In the genomic region with DNA sequence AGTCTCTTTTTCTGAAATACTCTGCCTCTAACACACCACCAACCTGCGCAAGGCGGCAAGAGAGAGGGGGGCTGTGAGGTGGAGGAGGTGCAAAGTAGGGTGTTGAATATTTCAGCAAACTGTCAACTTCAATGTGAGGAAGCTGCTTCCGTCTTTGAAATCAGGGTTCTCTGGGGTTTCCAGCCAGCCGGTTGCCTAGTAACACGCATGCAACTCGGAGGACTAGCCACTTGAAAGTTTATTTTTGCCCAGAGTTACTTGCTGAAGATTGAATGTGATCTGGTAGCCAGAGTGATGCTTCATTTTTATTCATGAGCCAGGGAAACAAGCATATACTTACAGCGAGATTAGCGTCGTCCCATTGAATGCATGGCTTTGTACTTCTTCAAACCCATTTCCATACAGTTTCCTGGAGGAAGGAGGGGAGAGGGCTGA, we compare ENCODE assay signal across 11 mouse cellular contexts. TPM values are rescaled to one million over a fixed set of nuclear protein-coding genes. Genes with fewer than 3 reads are reported as not detected.
A peak's percentile ranks its signal among the peaks of the same experiment; 100 is the strongest.
DNase-seq lines count a peak whose midpoint lies in the region; ATAC-seq and TF ChIP-seq lines count a peak whose summit lies in the region.
"Had no signal": no experiment of that assay in that cellular context is flagged by ENCODE, and none has a peak within 500 bp of the region (broad histone marks: within the 10 kb centered on the region; RNA-seq: fewer than 3 reads in every experiment).

No protein-coding gene starts in this region.

- peaks cover 50% of the 10 kb centered on the region for H3K4me1 ChIP-seq in forebrain, embryonic 12.5 days

- no peak for TF ChIP-seq CTCF in gastrocnemius, adult 2 months (IDR thresholded peaks at IDR 0.05)

- peaks cover 96% of the 10 kb centered on the region for H3K27me3 ChIP-seq in forebrain, embryonic 12.5 days

- no peaks in the 10 kb centered on the region for H3K9me3 ChIP-seq in forebrain, embryonic 12.5 days
- H3K9me3 ChIP-seq: limb, embryonic 12.5 days had no signal

- no peak overlapping the region for H3K9ac ChIP-seq in forebrain, embryonic 12.5 days
- H3K9ac ChIP-seq: limb, embryonic 12.5 days had no signal

- H3K4me2 ChIP-seq in forebrain, embryonic 12.5 days: peak overlapping the region; percentile 25; the same call in 1 of the 2 replicates
- H3K4me2 ChIP-seq: limb, embryonic 12.5 days had no signal

- no peak overlapping the region for H3K4me3 ChIP-seq in forebrain, embryonic 12.5 days (replicated peaks)
- no peak overlapping the region for H3K4me3 ChIP-seq in gastrocnemius, adult 2 months
- H3K4me3 ChIP-seq: limb, embryonic 12.5 days; myocyte had no signal

- H3K27ac ChIP-seq in forebrain, embryonic 12.5 days: 0 out of 2 replicates have a peak overlapping the region, but pooled peaks have one; percentile 31
- H3K27ac ChIP-seq in gastrocnemius, adult 2 months: no peak overlapping the region
- H3K27ac ChIP-seq: limb, embryonic 12.5 days had no signal

- peak; percentile 62 for ATAC-seq in forebrain, embryonic 12.5 days (ENCODE audit: low FRiP score)
- ATAC-seq in neutrophil, adult 5-6 weeks (ENCODE audit: extremely low read depth, insufficient number of reproducible peaks, low FRiP score, poor library complexity, severe bottlenecking): peak; percentile 21; the same call in 1 of the 2 replicates
- ATAC-seq in monocyte, adult 5-6 weeks (replicated peaks; ENCODE audit: insufficient number of reproducible peaks, low FRiP score, low TSS enrichment, poor library complexity, severe bottlenecking): no peak

- WGBS in forebrain, embryonic 12.5 days: 12% methylated on average over 9 of the region's 9 CpGs

- peak; percentile 23 for DNase-seq in layer of hippocampus, adult 9-11 months
- no peak for DNase-seq in layer of hippocampus, postnatal 14 days (ENCODE audit: low spot score in 2 of 2)
- DNase-seq in left cerebral cortex, postnatal 10 days (ENCODE audit: extremely low spot score in 1 of 2, low spot score in 2 of 2): peak; percentile 40 to 78
- no peak for DNase-seq in gastrocnemius, adult 2 months
- DNase-seq in kidney, adult 8-10 months: no peak

- intact Hi-C loops in left cerebral cortex, postnatal 10 days (cut with DNase I): no loop called here
- intact Hi-C loops in gastrocnemius, adult 2 months (cut with DNase I): no loop called here

- H3K36me3 ChIP-seq in forebrain, embryonic 12.5 days (replicated peaks): no peaks in the 10 kb centered on the region
- H3K36me3 ChIP-seq: limb, embryonic 12.5 days had no signal

RNA-seq across cellular contexts. Expression of a gene that starts 33.8 kb away (rescaled TPM):
- under 1 TPM; 0.23 to 0.29 TPM for total RNA-seq in layer of hippocampus, postnatal 14 days (2021)
- polyA plus RNA-seq in forebrain, embryonic 12.5 days (2016; fragmentation: Nextera tagmentation; extraction: Ambion mirVana): 0.06 and 0.69 TPM in 2 replicates
- under 1 TPM; 0.41 to 0.92 TPM for total RNA-seq in left cerebral cortex, postnatal 10 days (2021)
- total RNA-seq in neutrophil, adult 5-6 weeks (2017): not detected in 2 replicates
- not detected for total RNA-seq in gastrocnemius, adult 2 months (2021)
- not detected in 3 replicates for total RNA-seq in monocyte, adult 5-6 weeks (2017)
- total RNA-seq: gastrocnemius, adult 18-20 months had no signal
- polyA plus RNA-seq: myocyte had no signal

Comparison
In these comparisons a context has a peak if more than half of its experiments do, and no peak if none do; other contexts are left out.
1. DNase-seq: peak in layer of hippocampus, adult 9-11 months (single experiment) and left cerebral cortex, postnatal 10 days (2 of 2); none in layer of hippocampus, postnatal 14 days (0 of 2), gastrocnemius, adult 2 months (single experiment) and kidney, adult 8-10 months (0 of 2).